Mouse (Mus musculus) monocyte, adult 5-6 weeks (primary cell): ENCODE measurements around the gene Fmo6. TPM values are rescaled to one million over a fixed set of nuclear protein-coding genes. Genes with fewer than 3 reads are reported as not detected.

Experiments used
- ATAC-seq: fragments of 153-309, 156-312 bp; replicated peaks from 2 replicates; pipeline ENCODE4 v1.8.0; 2017; ENCODE audit warnings: mild to moderate bottlenecking; ENCODE audit not compliant: low TSS enrichment, insufficient number of reproducible peaks, severe bottlenecking, poor library complexity, low FRiP score
- total RNA-seq: library from RNA; stranded (forward); fragments of 200-1000, 200-491, 200-594 nt; gene quantifications from 3 replicates; pipeline ENCODE4 v1.2.3, GENCODE M21; 2017

Gene Fmo6
- not detected in 3 replicates for total RNA-seq

- no peak for ATAC-seq
These were observed at the start of gene Fmo6 for GRCm38 (mm10) chr1:162937415-162937814. TSS of gene Fmo6 (minus strand) at chr1:162937515.

- ATAC-seq: no peak
These were observed 49.5 kb upstream of the Fmo6 start for GRCm38 (mm10) chr1:162986777-162987176.

DNA sequence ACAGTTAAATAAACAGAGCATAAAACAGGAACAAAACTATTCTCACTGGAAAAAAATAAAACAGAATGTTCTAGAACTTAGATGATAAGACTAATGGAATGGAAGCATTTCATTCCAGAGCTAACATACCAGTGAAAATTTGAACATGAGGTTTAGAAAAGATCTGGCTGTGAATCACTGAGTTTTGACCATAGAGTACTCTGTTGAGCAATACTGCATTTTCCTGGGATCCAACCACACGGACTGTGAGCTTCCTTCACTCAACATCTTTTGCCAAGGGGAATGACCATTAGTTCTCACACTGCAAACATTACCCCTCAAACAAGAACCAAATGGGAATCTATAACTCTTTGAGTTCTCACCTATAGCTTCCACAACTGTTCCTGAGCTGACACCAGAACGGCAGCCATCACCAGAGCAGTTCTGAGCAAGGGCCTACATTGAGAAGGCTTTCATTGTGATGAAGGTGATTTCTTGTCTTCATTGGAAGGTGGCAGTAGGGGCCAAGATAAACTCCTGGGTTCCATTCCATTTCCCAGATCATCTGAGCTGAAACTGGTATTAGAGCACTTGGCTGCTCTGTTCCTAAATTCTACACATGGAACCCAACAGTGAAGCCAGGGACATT, 48.9 kb upstream of the Fmo6 start:
- no peak for ATAC-seq

DNA sequence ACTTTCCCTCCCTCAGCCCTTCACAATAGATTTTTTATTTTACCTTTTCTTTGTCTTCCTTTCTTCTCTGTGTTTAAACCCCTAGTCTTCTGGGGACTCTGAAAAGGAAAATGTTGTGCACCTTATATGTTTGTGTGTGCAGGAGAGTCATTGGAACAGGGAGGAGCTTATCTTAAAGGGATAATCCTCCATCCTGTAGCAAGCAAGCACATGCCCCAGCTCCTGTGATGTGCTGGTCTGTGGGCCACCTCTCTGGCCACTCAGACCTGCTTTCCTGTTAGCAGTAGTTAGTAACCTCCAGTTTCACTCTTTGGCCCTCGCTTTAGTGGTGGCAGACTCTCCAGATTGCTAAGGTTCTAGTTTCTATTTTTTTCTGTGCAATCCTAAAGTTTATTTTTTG, 47.1 kb upstream of the Fmo6 start, which contains the start of gene Fmo3:
Fmo3 (minus strand) TSS at position 101 of the 400 bp plus-strand sequence.
- ATAC-seq: no peak

GRCm38 (mm10) chr1:162963556-162963955, 26.2 kb upstream of the Fmo6 start:
- ATAC-seq: no peak

DNA sequence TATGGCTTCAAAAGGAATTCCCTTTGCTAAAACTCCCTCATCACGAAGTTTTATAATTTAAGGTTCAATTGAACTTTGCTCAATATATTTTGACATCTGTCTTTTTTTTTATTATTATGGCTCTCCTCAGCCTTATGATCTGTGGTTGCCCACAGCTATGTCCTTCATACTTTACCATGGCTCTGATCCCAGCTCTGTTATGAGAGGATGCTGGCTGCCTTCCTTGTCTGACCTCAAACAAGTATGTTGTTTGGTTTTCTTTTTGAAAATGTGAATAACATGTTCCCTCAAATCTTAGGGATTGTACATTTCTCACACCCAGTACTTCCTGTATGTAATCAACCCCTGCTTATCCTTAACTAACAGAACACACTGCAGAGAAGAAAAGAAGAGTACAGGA, 20.1 kb upstream of the Fmo6 start:
- ATAC-seq: no peak

- no peak for ATAC-seq
These were observed 15.8 kb upstream of the Fmo6 start for GRCm38 (mm10) chr1:162953079-162953478.

DNA sequence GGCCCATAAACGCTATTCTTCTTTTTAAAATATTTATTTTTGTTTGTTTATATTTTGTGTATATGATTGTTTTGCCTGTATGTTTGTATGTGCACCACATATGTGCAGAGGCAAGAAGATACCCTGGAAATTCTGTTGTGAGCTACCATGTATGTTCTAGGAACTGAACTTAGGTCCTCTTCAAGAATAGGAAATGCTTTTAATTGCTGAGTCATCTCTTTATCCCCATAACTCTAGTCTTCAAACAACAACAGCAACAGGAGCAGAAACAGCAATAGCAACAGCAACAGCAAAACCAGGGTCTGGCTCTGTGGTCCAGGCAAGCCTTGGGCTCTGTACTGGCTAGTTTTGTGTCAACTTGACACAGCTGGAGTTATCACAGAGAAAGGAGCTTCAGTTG, 12.4 kb upstream of the Fmo6 start:
- no peak for ATAC-seq

DNA sequence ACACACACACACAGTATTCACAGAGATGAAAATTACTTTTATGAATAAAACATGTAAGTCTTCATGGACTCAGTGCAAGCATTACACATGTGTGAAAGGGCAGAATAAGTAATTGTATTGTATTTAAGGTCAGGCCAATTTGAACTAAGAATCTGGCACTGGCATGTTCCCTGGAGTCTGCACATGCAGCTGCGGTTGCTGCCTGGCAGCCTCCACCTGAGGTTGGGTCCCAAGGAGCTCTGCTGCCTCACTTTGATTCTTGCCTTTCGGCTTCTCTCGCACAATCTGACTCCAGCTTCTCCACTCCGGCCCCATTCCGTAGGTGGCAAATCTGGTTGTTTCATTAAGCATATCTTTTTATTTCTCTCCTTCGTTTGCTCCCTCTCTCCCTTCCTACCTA, 10.6 kb upstream of the Fmo6 start:
- ATAC-seq: no peak

GRCm38 (mm10) chr1:162946837-162947558, 9.7 kb upstream of the Fmo6 start:
- ATAC-seq: no peak

GRCm38 (mm10) chr1:162943700-162944099, 6.4 kb upstream of the Fmo6 start:
- ATAC-seq: no peak

GRCm38 (mm10) chr1:162938696-162939351, 1.5 kb upstream of the Fmo6 start:
- ATAC-seq: no peak

DNA sequence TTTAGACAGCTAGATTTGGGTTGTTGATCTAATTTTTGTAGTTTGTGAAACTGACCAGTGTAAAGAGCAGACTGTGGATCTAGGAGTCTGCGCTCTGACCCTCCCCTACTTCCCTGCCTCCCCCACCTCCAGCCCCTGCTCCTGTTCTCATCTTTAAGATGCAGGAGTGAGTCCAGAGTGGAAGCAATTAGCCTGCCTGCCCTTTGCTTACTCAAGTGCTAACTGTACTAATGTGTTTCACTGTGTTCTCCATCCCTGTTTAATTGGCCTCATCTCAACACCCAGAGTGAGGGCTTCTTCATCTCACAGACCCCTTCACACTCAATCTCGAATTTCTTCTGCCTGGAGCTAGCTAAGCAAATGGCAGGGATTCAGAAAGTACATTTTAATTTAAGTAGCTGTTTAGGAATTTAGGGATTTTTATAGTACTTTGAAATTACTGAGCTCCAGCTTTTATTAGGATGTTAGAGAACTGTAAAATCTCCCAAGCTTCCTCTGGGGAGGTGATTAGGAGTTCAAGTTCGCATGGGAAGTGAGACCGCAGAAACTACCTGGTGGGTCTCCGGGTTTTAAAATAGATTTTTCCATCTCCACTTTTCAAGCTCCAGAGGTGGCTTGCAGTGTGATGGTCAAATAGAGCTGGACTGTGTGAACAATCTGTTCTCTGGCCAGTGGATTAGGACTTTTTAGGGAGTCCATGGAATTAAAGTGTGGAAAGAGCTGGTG, 818 bp upstream of the Fmo6 start:
- ATAC-seq: no peak

DNA sequence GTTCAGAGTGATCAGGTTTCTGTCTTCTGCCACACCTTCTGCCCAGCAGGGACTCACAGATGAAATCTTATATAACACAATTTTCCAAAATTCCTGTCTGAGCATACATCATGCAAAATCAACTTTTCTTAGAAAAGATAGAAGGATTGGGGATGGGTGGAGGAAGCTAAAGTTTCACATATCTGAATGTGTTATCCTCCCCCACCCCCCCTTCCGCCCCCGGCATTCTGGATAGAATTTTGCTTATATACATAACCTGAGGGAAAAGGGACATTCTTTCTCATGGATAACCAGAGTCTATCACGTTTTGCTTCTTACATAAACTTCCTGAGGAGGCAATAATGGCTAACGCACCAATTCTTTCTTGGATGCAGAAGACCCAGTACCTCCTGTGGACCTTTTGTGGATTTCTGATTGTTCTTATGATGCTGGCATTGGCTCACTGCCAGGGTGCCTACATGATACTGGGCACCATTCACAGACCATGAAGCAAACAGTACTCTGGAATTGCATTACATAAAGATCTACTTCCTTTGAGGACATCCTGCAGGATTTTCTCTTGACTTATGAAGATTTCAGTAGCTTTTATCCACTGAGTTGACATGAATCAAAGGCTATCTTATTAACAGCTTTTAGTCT, 2.8 kb downstream of the Fmo6 start:
- ATAC-seq: no peak

- no peak for ATAC-seq
These were observed 4.9 kb downstream of the Fmo6 start for GRCm38 (mm10) chr1:162932386-162932785.

- ATAC-seq: no peak
These were observed 5.4 kb downstream of the Fmo6 start for GRCm38 (mm10) chr1:162931880-162932279.

- ATAC-seq: no peak
These were observed 5.9 kb downstream of the Fmo6 start for GRCm38 (mm10) chr1:162931310-162931875.

DNA sequence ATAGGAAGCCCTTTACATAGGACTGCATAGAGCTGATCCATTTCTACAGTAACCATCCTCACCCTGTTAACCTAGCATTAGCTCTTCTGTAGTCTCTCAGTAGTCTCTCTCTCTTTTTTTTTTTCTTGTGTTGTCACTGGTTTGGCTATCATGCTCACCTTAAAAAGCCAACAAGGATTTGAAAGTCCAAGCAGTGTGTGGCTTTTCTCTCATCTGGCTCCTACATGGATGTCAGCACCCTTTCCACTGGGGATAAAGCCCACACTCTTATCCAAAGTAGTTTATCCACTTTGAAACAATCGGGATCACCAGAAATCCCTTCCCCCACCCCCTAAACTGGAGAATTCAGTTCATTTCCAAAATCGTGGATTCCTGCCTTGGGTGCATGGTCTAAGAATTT, 6.7 kb downstream of the Fmo6 start:
- ATAC-seq: no peak

DNA sequence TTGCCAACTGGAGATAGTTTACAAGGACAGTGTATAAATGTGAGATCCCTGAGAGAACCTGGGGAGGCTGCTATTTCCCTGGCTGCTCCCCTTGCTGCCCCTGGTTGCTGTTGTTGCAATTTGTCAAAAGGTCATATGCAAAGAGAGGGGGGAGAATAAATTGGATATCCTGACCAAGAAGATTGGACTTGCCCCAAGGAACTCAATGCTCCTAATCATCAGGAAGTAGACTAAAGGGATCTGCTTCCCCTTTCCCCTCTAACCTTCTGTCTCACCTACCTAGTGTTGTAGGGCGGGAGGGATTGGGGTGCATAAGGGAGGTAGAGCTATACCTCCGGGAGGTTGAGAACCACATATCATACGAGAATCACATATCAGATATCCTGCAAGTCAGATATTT, 8.2 kb downstream of the Fmo6 start:
- ATAC-seq: no peak
